Mouse (Mus musculus) liver, postnatal 0 days (tissue): ENCODE results near the gene Taf5. TPM values are rescaled to one million over a fixed set of nuclear protein-coding genes. Genes with fewer than 3 reads are reported as not detected.
A peak's percentile ranks its signal among the peaks of the same experiment; 100 is the strongest.

Source experiments
- ATAC-seq: fragments of 200-750 bp; cut with Nextera tagmentation; 2 replicates; pipeline ENCODE4 v1.8.0; 2017; ENCODE audit warnings: mild to moderate bottlenecking, moderate library complexity
- DNase-seq: peaks from one replicate; pipeline ENCODE4 v3.0.0-alpha.2; 2016
- H3K27ac ChIP-seq: fragments of 300-500 bp; sonication (generic); 2 replicates; pipeline ENCODE4 v1.5.1; 2014; ENCODE audit warnings: antibody characterized with exemption, moderate library complexity, mild to moderate bottlenecking, low read depth
- H3K27me3 ChIP-seq: fragments of 300-500 bp; sonication (generic); 2 replicates; pipeline ENCODE4 v1.6.1; 2014; ENCODE audit warnings: low read length, control low read depth, mixed read lengths; ENCODE audit not compliant: insufficient read depth
- H3K36me3 ChIP-seq: fragments of 300-500 bp; sonication (generic); replicated peaks from 2 replicates; pipeline ENCODE4 v1.6.1; 2014; ENCODE audit warnings: mild to moderate bottlenecking, control low read depth, low read length, moderate library complexity, mixed read lengths; ENCODE audit not compliant: insufficient read depth
- H3K4me1 ChIP-seq: fragments of 300-500 bp; sonication (generic); 2 replicates; pipeline ENCODE4 v1.6.1; 2014; ENCODE audit warnings: antibody characterized with exemption, mild to moderate bottlenecking, control low read depth; ENCODE audit not compliant: insufficient read depth
- H3K4me2 ChIP-seq: fragments of 300-500 bp; sonication (generic); 2 replicates; pipeline ENCODE4 v1.6.1; 2014; ENCODE audit warnings: low read depth, mild to moderate bottlenecking, low read length, moderate library complexity, mixed read lengths
- H3K4me3 ChIP-seq: fragments of 300-500 bp; sonication (generic); 2 replicates; pipeline ENCODE4 v1.5.1; 2014; ENCODE audit warnings: low read depth, low read length
- H3K9ac ChIP-seq: fragments of 300-500 bp; sonication (generic); replicated peaks from 2 replicates; pipeline ENCODE4 v1.6.1; 2014; ENCODE audit warnings: mild to moderate bottlenecking, moderate library complexity
- H3K9me3 ChIP-seq: fragments of 300-500 bp; sonication (generic); 2 replicates; pipeline ENCODE4 v1.6.1; 2016; ENCODE audit warnings: mild to moderate bottlenecking, control low read depth, low read length, mixed read lengths
- CTCF ChIP-seq: sonication (generic); IDR thresholded peaks from 2 replicates; pipeline ENCODE4 v1.5.1; 2016; ENCODE audit warnings: antibody characterized with exemption, low read depth
- EP300 ChIP-seq: IDR thresholded peaks from 2 replicates; pipeline ENCODE4 v1.6.1; 2016; ENCODE audit warnings: antibody characterized with exemption, low read depth, mild to moderate bottlenecking
- WGBS: fragments of 180-500 bp; shearing (Covaris S2); extraction: QIAGEN DNeasy Blood & Tissue Kit; methylation state at CpG from one replicate; pipeline ENCODE4 v1.1.7; 2014; ENCODE audit not compliant: insufficient replicate concordance; 5-methylcytosine and 5-hydroxymethylcytosine counted together
- polyA plus RNA-seq: library from polyadenylated mRNA; unstranded; fragments of >200 nt; fragmentation: Nextera tagmentation; extraction: Ambion mirVana; gene quantifications from 2 replicates; pipeline ENCODE4 v1.2.1, GENCODE M21; 2015

The Taf5 gene
- polyA plus RNA-seq, 1 experiment from 2014 or later, result 2.1 TPM

DNA sequence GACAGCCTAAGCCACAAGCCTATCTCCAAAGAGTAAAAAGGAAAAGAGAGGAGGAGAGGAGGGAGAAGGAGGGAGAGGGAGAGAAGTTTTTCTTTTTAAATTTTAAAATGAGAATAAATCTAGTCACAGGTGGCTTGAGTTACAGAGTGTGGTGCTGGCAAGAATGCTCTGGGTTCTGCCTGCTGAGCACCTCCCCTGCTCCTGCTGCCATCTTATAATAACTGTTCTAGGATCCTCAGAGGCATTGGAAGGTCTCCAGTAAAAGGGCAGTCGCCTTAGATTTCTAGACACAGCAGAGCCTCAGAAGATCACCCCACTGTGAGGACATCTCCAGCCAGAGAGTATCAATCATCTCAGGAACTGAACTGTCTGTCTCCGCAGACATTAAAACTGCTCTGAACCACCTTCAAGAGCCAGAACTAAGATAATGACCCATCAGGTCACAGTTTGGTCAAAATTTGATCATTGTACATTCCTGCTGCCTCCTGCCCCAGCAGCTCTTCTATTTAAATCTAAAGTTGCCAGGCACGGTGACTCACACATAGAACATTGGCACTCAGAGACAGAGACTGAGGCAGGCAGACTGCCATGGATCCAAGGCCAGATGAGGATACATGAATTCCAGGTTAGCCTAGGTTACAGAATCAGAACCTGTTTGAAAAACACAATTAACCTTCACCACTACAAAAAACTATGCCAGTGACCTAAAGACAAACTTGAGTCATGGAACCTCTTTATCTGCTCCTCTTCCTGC, 26.6 kb upstream of the Taf5 start:
- no peak overlapping the region for H3K4me3 ChIP-seq
- no peaks in the 10 kb centered on the region for H3K27me3 ChIP-seq
- H3K36me3 ChIP-seq, result peaks cover 22% of the 10 kb centered on the region
- H3K9ac ChIP-seq, result no peak overlapping the region
- ATAC-seq, result no peak
- TF ChIP-seq EP300 (no peak), CTCF (no peak)
- no peak overlapping the region for H3K4me2 ChIP-seq
- no peaks in the 10 kb centered on the region for H3K9me3 ChIP-seq
- DNase-seq, result no peak
- H3K27ac ChIP-seq, result no peak overlapping the region
- 83% methylated on average over 3 of the region's 3 CpGs for WGBS
- no peaks in the 10 kb centered on the region for H3K4me1 ChIP-seq

DNA sequence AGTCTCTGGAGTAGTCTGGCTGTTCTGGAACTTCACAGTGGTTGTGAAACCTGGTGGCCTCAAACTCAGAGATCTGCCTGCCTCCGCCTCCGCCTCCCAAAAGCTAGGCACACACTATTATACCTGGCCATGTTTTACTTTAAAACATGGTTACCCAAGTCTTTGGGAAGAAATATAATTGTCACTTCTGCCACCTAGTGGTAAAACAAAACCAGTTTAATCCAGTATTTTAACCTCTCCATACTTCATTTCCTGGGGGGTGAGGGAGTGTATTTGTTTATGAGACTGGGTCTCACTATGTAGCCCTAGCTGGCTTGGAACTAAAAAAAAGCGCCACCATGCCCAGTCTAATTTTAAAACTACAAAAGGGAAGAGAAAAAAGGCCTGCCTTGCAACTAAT, 23.9 kb upstream of the Taf5 start:
- Histone ChIP-seq H3K27ac (no peak overlapping the region), H3K9ac (no peak overlapping the region), H3K36me3 (peaks cover 20% of the 10 kb centered on the region; the same call in 1 of the 2 replicates), H3K4me3 (no peak overlapping the region), H3K4me1 (no peaks in the 10 kb centered on the region), H3K9me3 (no peaks in the 10 kb centered on the region), H3K27me3 (no peaks in the 10 kb centered on the region), H3K4me2 (no peak overlapping the region)
- 65% methylated on average over 3 of the region's 3 CpGs for WGBS
- no peak for DNase-seq
- peak; percentile 51 for TF ChIP-seq CTCF
- no peak for TF ChIP-seq EP300
- ATAC-seq, result no peak

DNA sequence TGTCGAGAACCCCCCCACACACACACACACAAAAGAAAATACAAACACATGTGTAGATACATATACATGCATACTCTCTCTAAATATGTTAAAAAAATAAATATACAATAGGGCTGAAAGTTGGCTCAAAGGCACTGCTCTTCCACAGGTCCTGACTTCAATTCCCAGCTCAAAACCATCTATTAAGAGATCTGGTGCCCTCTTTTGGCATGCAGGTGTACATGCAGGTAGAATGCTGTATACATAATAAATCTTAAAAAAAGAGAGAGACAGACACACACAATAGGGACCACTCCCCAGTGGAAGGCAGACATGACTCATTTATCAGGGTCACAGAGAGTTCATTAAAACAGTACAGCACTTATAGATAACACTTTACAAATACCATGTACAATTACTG, 21.2 kb upstream of the Taf5 start:
- WGBS, result 84% methylated on average over 1 of the region's 1 CpGs
- 0 out of 2 replicates have a peak, but pooled peaks cover 12% of the 10 kb centered on the region for H3K36me3 ChIP-seq
- DNase-seq, result no peak
- no peaks in the 10 kb centered on the region for H3K27me3 ChIP-seq
- no peaks in the 10 kb centered on the region for H3K9me3 ChIP-seq
- ATAC-seq, result no peak
- H3K4me2 ChIP-seq, result no peak overlapping the region
- H3K4me1 ChIP-seq, result peaks cover 15% of the 10 kb centered on the region
- H3K27ac ChIP-seq, result no peak overlapping the region
- no peak overlapping the region for H3K4me3 ChIP-seq
- H3K9ac ChIP-seq, result no peak overlapping the region
- TF ChIP-seq CTCF (peak; percentile 43), EP300 (no peak)

DNA sequence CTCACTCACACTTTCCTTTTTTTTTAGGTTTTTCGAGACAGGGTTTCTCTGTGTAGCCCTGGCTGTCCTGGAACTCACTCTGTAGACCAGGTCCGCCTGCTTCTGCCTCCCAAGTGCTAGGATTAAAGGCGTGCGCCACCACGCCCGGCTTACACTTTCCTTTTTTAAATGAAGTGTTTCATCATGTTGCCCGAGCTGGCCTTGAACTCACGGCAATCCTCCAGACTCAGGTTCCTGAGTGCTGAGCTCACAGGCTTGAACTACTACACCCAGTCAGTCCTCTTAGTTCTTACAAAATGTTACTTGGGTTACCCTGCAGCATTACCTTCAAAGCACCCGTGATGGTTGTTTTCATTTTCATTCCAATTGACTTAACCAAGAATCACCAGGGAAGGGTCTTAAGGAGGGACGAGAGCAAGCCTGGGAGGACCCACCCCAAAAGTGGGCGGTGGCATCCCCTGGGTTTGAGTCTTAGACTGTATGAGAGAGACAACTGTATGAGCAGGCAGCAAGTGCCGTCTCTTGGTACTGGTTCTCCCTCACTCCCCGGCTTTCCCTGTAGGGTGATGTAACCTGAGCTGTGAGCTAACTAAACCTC, 20.2 kb upstream of the Taf5 start:
- no peak for TF ChIP-seq CTCF
- no peak for TF ChIP-seq EP300
- H3K4me1 ChIP-seq, result peaks cover 15% of the 10 kb centered on the region
- H3K4me2 ChIP-seq, result no peak overlapping the region
- WGBS, result 84% methylated on average over 13 of the region's 13 CpGs
- H3K27ac ChIP-seq, result no peak overlapping the region
- H3K4me3 ChIP-seq, result no peak overlapping the region
- no peaks in the 10 kb centered on the region for H3K27me3 ChIP-seq
- H3K9me3 ChIP-seq, result no peaks in the 10 kb centered on the region
- H3K9ac ChIP-seq, result no peak overlapping the region
- DNase-seq (no peak), ATAC-seq (no peak)
- H3K36me3 ChIP-seq, result 0 out of 2 replicates have a peak, but pooled peaks cover 9% of the 10 kb centered on the region

DNA sequence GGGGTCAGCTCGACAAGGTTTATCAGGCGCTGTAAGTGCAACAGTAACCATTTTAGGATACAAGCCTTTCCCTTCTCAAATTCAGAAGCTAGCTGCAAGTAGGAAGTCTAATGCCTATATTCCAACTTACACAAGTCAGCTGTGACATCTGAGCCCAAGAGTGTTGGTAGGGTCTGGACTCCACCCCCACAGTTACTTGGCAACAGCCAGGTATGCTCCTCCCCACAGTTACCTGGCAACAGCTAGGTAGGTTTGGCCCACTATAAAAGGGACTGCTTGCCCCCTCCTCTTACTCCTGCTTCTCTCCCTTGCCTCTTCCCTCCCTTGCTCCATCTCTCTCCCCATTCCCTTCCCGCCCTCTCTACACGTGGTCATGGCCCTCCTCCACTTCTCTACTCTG, 18.5 kb upstream of the Taf5 start:
- H3K9ac ChIP-seq, result no peak overlapping the region
- 64% methylated on average over 4 of the region's 4 CpGs for WGBS
- no peaks in the 10 kb centered on the region for H3K9me3 ChIP-seq
- H3K4me3 ChIP-seq, result no peak overlapping the region
- DNase-seq, result no peak
- ATAC-seq, result no peak
- no peaks in the 10 kb centered on the region for H3K27me3 ChIP-seq
- peak overlapping the region; percentile 97; the same call in 1 of the 2 replicates for H3K4me2 ChIP-seq
- 0 out of 2 replicates have a peak, but pooled peaks cover 9% of the 10 kb centered on the region for H3K36me3 ChIP-seq
- no peak overlapping the region for H3K27ac ChIP-seq
- peaks cover 15% of the 10 kb centered on the region for H3K4me1 ChIP-seq
- TF ChIP-seq CTCF (no peak), EP300 (no peak)

DNA sequence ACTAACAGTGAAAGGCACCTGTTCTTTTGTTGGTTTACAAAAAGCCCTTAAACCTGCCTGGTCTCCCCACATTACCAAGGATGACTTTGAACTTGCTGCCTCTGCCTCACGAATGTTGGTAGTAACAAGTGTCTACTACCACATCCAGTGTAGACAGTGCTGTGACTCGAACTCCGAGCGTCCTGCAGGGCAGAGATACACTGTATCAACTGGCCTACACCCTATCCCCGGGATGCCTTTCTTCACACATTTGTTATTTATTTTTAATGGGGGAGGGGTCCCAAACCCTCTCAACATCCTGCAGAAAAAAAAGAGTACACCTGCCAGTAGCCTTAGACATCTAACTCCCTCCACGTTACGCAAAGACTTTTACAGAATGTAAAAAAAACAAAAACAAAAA, 17.7 kb upstream of the Taf5 start:
- DNase-seq (no peak), ATAC-seq (no peak)
- TF ChIP-seq CTCF, result no peak
- no peak for TF ChIP-seq EP300
- Histone ChIP-seq H3K36me3 (0 out of 2 replicates have a peak, but pooled peaks cover 9% of the 10 kb centered on the region), H3K27ac (peak overlapping the region; percentile 85; the same call in 1 of the 2 replicates), H3K9me3 (no peaks in the 10 kb centered on the region), H3K9ac (peak overlapping the region; percentile 83), H3K4me2 (peak overlapping the region; percentile 97), H3K27me3 (no peaks in the 10 kb centered on the region), H3K4me3 (peak overlapping the region; percentile 84), H3K4me1 (peaks cover 15% of the 10 kb centered on the region)
- WGBS, result 7% methylated on average over 7 of the region's 7 CpGs
